Comparison of ENCODE assay signal across 8 mouse cellular contexts in the genomic region with DNA sequence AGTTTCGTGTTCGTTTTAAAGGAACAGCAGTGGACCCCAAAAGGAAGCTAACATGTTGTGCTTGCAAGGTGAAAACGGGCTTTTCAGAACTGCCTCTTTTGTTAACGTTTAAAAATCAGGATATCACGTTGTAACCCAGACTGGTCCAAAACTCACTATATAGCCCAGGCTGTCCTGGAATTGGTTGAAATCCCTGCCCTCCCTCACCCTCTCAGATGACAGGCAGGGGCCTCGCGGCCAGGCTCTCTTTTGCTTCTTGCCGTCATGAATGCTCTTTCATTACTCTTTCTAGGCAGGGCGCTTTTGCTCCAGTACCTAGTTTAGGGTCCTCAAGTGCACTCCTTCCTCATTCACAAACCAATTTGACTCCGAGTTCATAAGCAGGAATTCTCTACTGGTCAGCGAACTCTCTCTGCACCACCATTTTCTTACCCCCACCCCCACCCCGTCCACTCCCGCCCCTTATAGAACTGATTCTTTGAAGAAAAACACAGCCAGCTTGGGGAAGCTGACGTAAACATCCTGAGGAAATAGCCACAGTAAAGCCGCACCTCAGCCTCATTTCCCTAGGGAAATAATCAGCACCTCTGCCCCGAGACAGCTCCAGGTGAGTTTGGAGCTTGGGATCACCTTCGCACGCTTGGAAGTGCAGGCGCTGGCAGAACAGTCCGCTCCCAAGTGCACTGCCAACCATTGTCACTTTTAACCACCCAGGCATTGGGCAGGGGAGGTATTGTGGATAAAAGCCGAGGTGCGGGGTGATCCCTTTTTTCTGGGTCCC. TPM values are rescaled to one million over a fixed set of nuclear protein-coding genes. Genes with fewer than 3 reads are reported as not detected.
DNase-seq lines count a peak whose midpoint lies in the region; ATAC-seq and TF ChIP-seq lines count a peak whose summit lies in the region.

No protein-coding gene starts in this region.

- H3K4me3 ChIP-seq in MEL (ENCODE audit: control insufficient read depth in 1 of 2, insufficient read depth in 1 of 2, low read depth in 2 of 2, low read length in 2 of 2): peak overlapping the region; percentile 56 to 59
- H3K4me3 ChIP-seq in embryonic facial prominence, embryonic 10.5 days: peak overlapping the region; percentile 100
- H3K4me3 ChIP-seq in hindbrain, embryonic 15.5 days: peak overlapping the region; percentile 91
- peak overlapping the region; percentile 55 for H3K4me3 ChIP-seq in liver, postnatal 0 days (ENCODE audit: low read depth, low read length)
- H3K4me3 ChIP-seq in stomach, postnatal 0 days (ENCODE audit: low read depth, low read length): peak overlapping the region; percentile 74

- H3K9me3 ChIP-seq in MEL (replicated peaks; ENCODE audit: insufficient read depth, low read length): no peaks in the 10 kb centered on the region
- no peaks in the 10 kb centered on the region for H3K9me3 ChIP-seq in embryonic facial prominence, embryonic 10.5 days
- no peaks in the 10 kb centered on the region for H3K9me3 ChIP-seq in hindbrain, embryonic 15.5 days
- no peaks in the 10 kb centered on the region for H3K9me3 ChIP-seq in liver, postnatal 0 days (ENCODE audit: low read length)
- no peaks in the 10 kb centered on the region for H3K9me3 ChIP-seq in stomach, postnatal 0 days (ENCODE audit: control insufficient read depth, low read length)

- peak overlapping the region; percentile 49 for H3K9ac ChIP-seq in MEL (ENCODE audit: control insufficient read depth, low read depth, low read length, poor library complexity, severe bottlenecking)
- H3K9ac ChIP-seq in hindbrain, embryonic 15.5 days: peak overlapping the region; percentile 96
- H3K9ac ChIP-seq in liver, postnatal 0 days (replicated peaks): peak overlapping the region; percentile 50; the same call in 1 of the 2 replicates
- H3K9ac ChIP-seq in stomach, postnatal 0 days (ENCODE audit: low read length): peak overlapping the region; percentile 47

- peak; percentile 2 to 31 for DNase-seq in heart, adult 18-20 months
- DNase-seq in heart, postnatal 36 days: no peak
- peak; percentile 13 for DNase-seq in MEL (ENCODE audit: low read depth, low spot score)
- peak; percentile 69 for DNase-seq in embryonic facial prominence, embryonic 10.5 days (ENCODE audit: low spot score)
- DNase-seq in liver, postnatal 0 days: peak; percentile 23
- DNase-seq in stomach, postnatal 0 days (ENCODE audit: low spot score): peak; percentile 65

- TF ChIP-seq EP300 in MEL (IDR thresholded peaks at IDR 0.05; ENCODE audit: low read depth in 1 of 2, low read length in 2 of 2): no peak
- no peak for TF ChIP-seq EP300 in liver, postnatal 0 days (IDR thresholded peaks at IDR 0.05; ENCODE audit: low read depth)
- TF ChIP-seq EP300 in stomach, postnatal 0 days (optimal IDR thresholded peaks at IDR 0.05): no peak

- peaks cover 0 to 2% of the 10 kb centered on the region in 2 experiments; a peak in 1 of 4 replicates for H3K27me3 ChIP-seq in MEL (ENCODE audit: control insufficient read depth in 1 of 2, insufficient read depth in 2 of 2, low read length in 2 of 2)
- H3K27me3 ChIP-seq in embryonic facial prominence, embryonic 10.5 days (replicated peaks; ENCODE audit: low read depth, poor library complexity, severe bottlenecking): no peaks in the 10 kb centered on the region
- H3K27me3 ChIP-seq in hindbrain, embryonic 15.5 days: no peaks in the 10 kb centered on the region
- H3K27me3 ChIP-seq in liver, postnatal 0 days (ENCODE audit: insufficient read depth, low read length): peaks cover 44% of the 10 kb centered on the region
- H3K27me3 ChIP-seq in stomach, postnatal 0 days (ENCODE audit: control insufficient read depth, insufficient read depth, low read length): no peaks in the 10 kb centered on the region

- 2% methylated on average over 22 of the region's 22 CpGs for WGBS in embryonic facial prominence, embryonic 10.5 days
- under 1% methylated on average over 22 of the region's 22 CpGs for WGBS in hindbrain, embryonic 15.5 days
- 2% methylated on average over 22 of the region's 22 CpGs for WGBS in liver, postnatal 0 days (ENCODE audit: insufficient replicate concordance)
- WGBS in stomach, postnatal 0 days: 3% methylated on average over 22 of the region's 22 CpGs

- H3K27ac ChIP-seq in MEL (ENCODE audit: control insufficient read depth, low read depth, low read length): no peak overlapping the region
- H3K27ac ChIP-seq in embryonic facial prominence, embryonic 10.5 days (replicated peaks): peak overlapping the region; percentile 100
- H3K27ac ChIP-seq in hindbrain, embryonic 15.5 days (replicated peaks): peak overlapping the region; percentile 100
- H3K27ac ChIP-seq in liver, postnatal 0 days (ENCODE audit: low read depth): 0 out of 2 replicates have a peak overlapping the region, but pooled peaks have one; percentile 51
- H3K27ac ChIP-seq in stomach, postnatal 0 days (replicated peaks): peak overlapping the region; percentile 61

- no peak for TF ChIP-seq POLR2A in MEL (IDR thresholded peaks at IDR 0.05; ENCODE audit: control insufficient read depth in 1 of 2, insufficient read depth in 1 of 2, low read depth in 1 of 2, low read length in 2 of 2, poor library complexity in 1 of 2)

- H3K4me1 ChIP-seq in MEL (ENCODE audit: control insufficient read depth in 1 of 2, insufficient read depth in 2 of 2, low read length in 2 of 2): peaks cover 0 to 3% of the 10 kb centered on the region in 2 experiments; a peak in 1 of 4 replicates
- H3K4me1 ChIP-seq in embryonic facial prominence, embryonic 10.5 days: peaks cover 44% of the 10 kb centered on the region
- peaks cover 25% of the 10 kb centered on the region for H3K4me1 ChIP-seq in hindbrain, embryonic 15.5 days (replicated peaks)
- H3K4me1 ChIP-seq in liver, postnatal 0 days (ENCODE audit: insufficient read depth): peaks cover 23% of the 10 kb centered on the region
- H3K4me1 ChIP-seq in stomach, postnatal 0 days (replicated peaks; ENCODE audit: control insufficient read depth, insufficient read depth): peaks cover 9% of the 10 kb centered on the region; the same call in 1 of the 2 replicates

- H3K79me2 ChIP-seq in MEL (ENCODE audit: control insufficient read depth, insufficient read depth, low read length, poor library complexity): peaks cover 5% of the 10 kb centered on the region; the same call in 1 of the 2 replicates

- H3K36me3 ChIP-seq in MEL (ENCODE audit: control insufficient read depth in 1 of 2, insufficient read depth in 2 of 2, low read length in 2 of 2): peaks cover 0 to 2% of the 10 kb centered on the region in 2 experiments; a peak in 1 of 4 replicates
- peaks cover 16% of the 10 kb centered on the region for H3K36me3 ChIP-seq in embryonic facial prominence, embryonic 10.5 days (replicated peaks)
- H3K36me3 ChIP-seq in hindbrain, embryonic 15.5 days: peaks cover 8% of the 10 kb centered on the region; the same call in 1 of the 2 replicates
- no peaks in the 10 kb centered on the region for H3K36me3 ChIP-seq in liver, postnatal 0 days (replicated peaks; ENCODE audit: insufficient read depth, low read length)
- no peaks in the 10 kb centered on the region for H3K36me3 ChIP-seq in stomach, postnatal 0 days (ENCODE audit: control insufficient read depth, insufficient read depth, low read length)

- no peak for ATAC-seq in hindbrain, embryonic 15.5 days (ENCODE audit: low FRiP score, low read depth)
- ATAC-seq in liver, postnatal 0 days: no peak
- no peak; the same call in 1 of the 2 replicates for ATAC-seq in stomach, postnatal 0 days (ENCODE audit: low FRiP score, low TSS enrichment)
- no peak for ATAC-seq in megakaryocyte progenitor cell, adult 5-6 weeks (replicated peaks; ENCODE audit: poor library complexity)

- TF ChIP-seq CTCF in MEL (IDR thresholded peaks at IDR 0.05 in 2 of 3, conservative IDR thresholded peaks at IDR 0.05 in 1 of 3; ENCODE audit: control insufficient read depth in 1 of 3, insufficient read depth in 1 of 3, low read depth in 2 of 3, low read length in 3 of 3, poor library complexity in 1 of 3, severe bottlenecking in 1 of 3): no peak
- TF ChIP-seq CTCF in liver, postnatal 0 days (IDR thresholded peaks at IDR 0.05; ENCODE audit: low read depth): no peak
- TF ChIP-seq CTCF in stomach, postnatal 0 days (IDR thresholded peaks at IDR 0.05; ENCODE audit: low read depth): no peak

- no peak for TF ChIP-seq RAD21 in MEL (IDR thresholded peaks at IDR 0.05; ENCODE audit: low read depth, low read length)

- H3K4me2 ChIP-seq in hindbrain, embryonic 15.5 days: peak overlapping the region; percentile 95
- peak overlapping the region; percentile 87 for H3K4me2 ChIP-seq in liver, postnatal 0 days (ENCODE audit: low read depth, low read length)
- H3K4me2 ChIP-seq in stomach, postnatal 0 days (replicated peaks; ENCODE audit: low read depth): peak overlapping the region; percentile 72

- intact Hi-C loops in heart, postnatal 36 days (cut with DNase I): loop anchor here (1.0 to 10.0 kb wide), 5 partner anchors 148 to 1017 kb away; partner anchors contain the start of genes Mesd, Stard5 and Tlnrd1

TF ChIP-seq in MEL, 35 proteins besides CTCF, POLR2A, EP300 and RAD21:
- no peak for TF ChIP-seq ZMIZ1 (IDR thresholded peaks at IDR 0.05; ENCODE audit: low read depth, low read length)
- no peak for TF ChIP-seq TBP (IDR thresholded peaks at IDR 0.05; ENCODE audit: low read depth, low read length)
- TF ChIP-seq GATA1 (IDR thresholded peaks at IDR 0.05; ENCODE audit: low read depth, low read length): no peak
- no peak for TF ChIP-seq MXI1 (IDR thresholded peaks at IDR 0.05; ENCODE audit: low read depth, low read length)
TF ChIP-seq in MEL: peak in this region for 0.

RNA-seq across cellular contexts. Expression of gene Mex3b, which starts 2.0 kb away (rescaled TPM):
- 1 to 10 TPM; 1.2 to 1.3 TPM for total RNA-seq in heart, adult 18-20 months (2021)
- total RNA-seq in heart, postnatal 36 days (2021): 1 to 10 TPM; 1.9 to 2.2 TPM
- 1.7 and 2.0 TPM in 2 replicates for total RNA-seq in MEL (2012; rRNA removed)
- 1 to 10 TPM in 1 of 2 experiments, not detected in 1; 4.2 TPM for polyA plus RNA-seq in MEL (2012; ENCODE audit: insufficient read depth in 1 of 2, insufficient read length in 2 of 2, low read depth in 1 of 2, low replicate concordance in 2 of 2, missing spikeins in 1 of 2)
- 27.8 and 30.1 TPM in 2 replicates for polyA plus RNA-seq in embryonic facial prominence, embryonic 10.5 days (2016; fragmentation: Nextera tagmentation; extraction: Ambion mirVana)
- 24.3 and 25.5 TPM in 2 replicates for polyA plus RNA-seq in hindbrain, embryonic 15.5 days (2015; fragmentation: Nextera tagmentation; extraction: Ambion mirVana)
- polyA plus RNA-seq in liver, postnatal 0 days (2015; fragmentation: Nextera tagmentation; extraction: Ambion mirVana): 0.40 and 0.59 TPM in 2 replicates
- polyA plus RNA-seq in stomach, postnatal 0 days (2015; fragmentation: Nextera tagmentation; extraction: Ambion mirVana): 2.3 and 2.8 TPM in 2 replicates
- 3.7 and 4.5 TPM in 2 replicates for total RNA-seq in megakaryocyte progenitor cell, adult 5-6 weeks (2015)
- 2.2 and 4.7 TPM in 2 replicates for total RNA-seq in megakaryocyte progenitor cell, adult 5-6 weeks (2017)

Comparison
In these comparisons a context has a peak if more than half of its experiments do, and no peak if none do; other contexts are left out.
1. DNase-seq: peak in heart, adult 18-20 months (2 of 2), MEL (single experiment), embryonic facial prominence, embryonic 10.5 days (single experiment), liver, postnatal 0 days (single experiment) and stomach, postnatal 0 days (single experiment); none in heart, postnatal 36 days (0 of 2).
2. Peak in every context shown above with its lines, with median percentiles within 50 percentile points of each other: H3K4me3 ChIP-seq, H3K9ac ChIP-seq and H3K4me2 ChIP-seq.